Mouse (Mus musculus): ENCODE measurements around the gene Lyz2. TPM values are rescaled to one million over a fixed set of nuclear protein-coding genes. Genes with fewer than 3 reads are reported as not detected.
"Not testable (repeated sequence)": the region's sequence is repeated elsewhere in the genome, so short reads cannot be mapped to it uniquely, and the experiment has no call there.

The Lyz2 gene
- polyA plus RNA-seq, 1 experiment from 2014 or later: 16.9 TPM

GRCm38 (mm10) chr10:117282551-117282950, 430 bp upstream of the Lyz2 start:
- H3K9ac ChIP-seq: no peak overlapping the region
- WGBS: 80% methylated on average over 2 of the region's 2 CpGs
- no peak overlapping the region for H3K4me3 ChIP-seq
- no peaks in the 10 kb centered on the region for H3K9me3 ChIP-seq (replicated peaks)
- no peak for ATAC-seq (ENCODE audit: low FRiP score)
- no peak overlapping the region for H3K4me2 ChIP-seq (replicated peaks)
- no peaks in the 10 kb centered on the region for H3K36me3 ChIP-seq
- H3K27me3 ChIP-seq: no peaks in the 10 kb centered on the region
- no peaks in the 10 kb centered on the region for H3K4me1 ChIP-seq
- no peak overlapping the region for H3K27ac ChIP-seq

GRCm38 (mm10) chr10:117281381-117281920, 670 bp downstream of the Lyz2 start:
- Histone ChIP-seq H3K9ac (no peak overlapping the region), H3K4me1 (no peaks in the 10 kb centered on the region), H3K36me3 (no peaks in the 10 kb centered on the region), H3K4me2 (replicated peaks) (no peak overlapping the region), H3K9me3 (replicated peaks) (no peaks in the 10 kb centered on the region), H3K27ac (no peak overlapping the region), H3K27me3 (no peaks in the 10 kb centered on the region), H3K4me3 (no peak overlapping the region)
- whole genome bisulfite sequencing: 92% methylated on average over 7 of the region's 7 CpGs
- ATAC-seq (ENCODE audit: low FRiP score): no peak

- Histone ChIP-seq H3K27me3 (no peaks in the 10 kb centered on the region), H3K36me3 (no peaks in the 10 kb centered on the region), H3K4me1 (no peaks in the 10 kb centered on the region), H3K4me3 (no peak overlapping the region), H3K27ac (no peak overlapping the region), H3K9me3 (replicated peaks) (no peaks in the 10 kb centered on the region), H3K4me2 (replicated peaks) (no peak overlapping the region), H3K9ac (no peak overlapping the region)
- ATAC-seq (ENCODE audit: low FRiP score): no peak
- WGBS: 36% methylated on average over 1 of the region's 1 CpGs
Observed at GRCm38 (mm10) chr10:117280000-117280399, 2.1 kb downstream of the Lyz2 start.

GRCm38 (mm10) chr10:117278510-117278909, 3.6 kb downstream of the Lyz2 start:
- H3K9me3 ChIP-seq (replicated peaks); H3K4me1 ChIP-seq; H3K36me3 ChIP-seq; H3K4me2 ChIP-seq (replicated peaks); ATAC-seq (ENCODE audit: low FRiP score); H3K27ac ChIP-seq; H3K4me3 ChIP-seq; H3K27me3 ChIP-seq; H3K9ac ChIP-seq: not testable (repeated sequence)
- WGBS: 51% methylated on average over 2 of the region's 2 CpGs

- not testable (repeated sequence) for H3K9ac ChIP-seq; H3K27ac ChIP-seq; ATAC-seq (ENCODE audit: low FRiP score); H3K27me3 ChIP-seq; H3K4me1 ChIP-seq; H3K36me3 ChIP-seq; H3K4me3 ChIP-seq; H3K9me3 ChIP-seq (replicated peaks); H3K4me2 ChIP-seq (replicated peaks)
- WGBS: 85% methylated on average over 9 of the region's 9 CpGs
Observed at GRCm38 (mm10) chr10:117277779-117278178, 4.3 kb downstream of the Lyz2 start.

GRCm38 (mm10) chr10:117275681-117276369, 6.3 kb downstream of the Lyz2 start:
- Histone ChIP-seq H3K4me2 (replicated peaks) (no peak overlapping the region), H3K9ac (no peak overlapping the region), H3K27ac (no peak overlapping the region), H3K36me3 (no peaks in the 10 kb centered on the region), H3K9me3 (replicated peaks) (no peaks in the 10 kb centered on the region), H3K27me3 (no peaks in the 10 kb centered on the region), H3K4me3 (no peak overlapping the region), H3K4me1 (no peaks in the 10 kb centered on the region)
- WGBS: 80% methylated on average over 10 of the region's 10 CpGs
- ATAC-seq (ENCODE audit: low FRiP score): no peak

GRCm38 (mm10) chr10:117274645-117275044, 7.5 kb downstream of the Lyz2 start:
- H3K4me1 ChIP-seq; H3K9me3 ChIP-seq (replicated peaks); H3K27ac ChIP-seq; H3K36me3 ChIP-seq; H3K4me3 ChIP-seq; H3K9ac ChIP-seq; ATAC-seq (ENCODE audit: low FRiP score); H3K27me3 ChIP-seq; H3K4me2 ChIP-seq (replicated peaks): not testable (repeated sequence)
- WGBS: 96% methylated on average over 3 of the region's 7 CpGs

- Histone ChIP-seq H3K4me3 (no peak overlapping the region), H3K36me3 (no peaks in the 10 kb centered on the region), H3K27me3 (no peaks in the 10 kb centered on the region), H3K27ac (no peak overlapping the region), H3K9me3 (replicated peaks) (no peaks in the 10 kb centered on the region), H3K9ac (no peak overlapping the region), H3K4me2 (replicated peaks) (no peak overlapping the region), H3K4me1 (no peaks in the 10 kb centered on the region)
- no peak for ATAC-seq (ENCODE audit: low FRiP score)
Observed at GRCm38 (mm10) chr10:117272023-117272422, 10.1 kb downstream of the Lyz2 start.

GRCm38 (mm10) chr10:117259870-117260269, 22.3 kb downstream of the Lyz2 start:
- peaks cover 6% of the 10 kb centered on the region; the same call in 1 of the 2 replicates for H3K9me3 ChIP-seq (replicated peaks)
- H3K4me3 ChIP-seq: no peak overlapping the region
- no peaks in the 10 kb centered on the region for H3K27me3 ChIP-seq
- no peak overlapping the region; the same call in 1 of the 2 replicates for H3K4me2 ChIP-seq (replicated peaks)
- peak; percentile 38; the same call in 1 of the 2 replicates for ATAC-seq (ENCODE audit: low FRiP score)
- no peak overlapping the region for H3K9ac ChIP-seq
- no peaks in the 10 kb centered on the region for H3K36me3 ChIP-seq
- peaks cover 3% of the 10 kb centered on the region; the same call in 1 of the 2 replicates for H3K4me1 ChIP-seq
- H3K27ac ChIP-seq: peak overlapping the region; percentile 50

GRCm38 (mm10) chr10:117238603-117239002, 43.5 kb downstream of the Lyz2 start, which contains the start of gene 9530003J23Rik:
TSS of gene 9530003J23Rik (minus strand) at chr10:117238703.
- Histone ChIP-seq H3K27me3 (no peaks in the 10 kb centered on the region), H3K36me3 (no peaks in the 10 kb centered on the region), H3K9me3 (replicated peaks) (no peaks in the 10 kb centered on the region), H3K27ac (no peak within 1 kb of the TSS), H3K4me3 (no peak within 1 kb of the TSS), H3K9ac (no peak within 1 kb of the TSS), H3K4me1 (no peaks in the 10 kb centered on the region), H3K4me2 (replicated peaks) (no peak within 1 kb of the TSS)
- no peak for ATAC-seq (ENCODE audit: low FRiP score)
- 89% methylated on average over 12 of the region's 12 CpGs for WGBS

GRCm38 (mm10) chr10:117235866-117236265, 46.3 kb downstream of the Lyz2 start:
- ATAC-seq (ENCODE audit: low FRiP score): no peak
- H3K9ac ChIP-seq: no peak overlapping the region

GRCm38 (mm10) chr10:117234825-117235224, 47.3 kb downstream of the Lyz2 start:
- no peaks in the 10 kb centered on the region for H3K36me3 ChIP-seq
- 76% methylated on average over 4 of the region's 4 CpGs for WGBS
- no peaks in the 10 kb centered on the region for H3K4me1 ChIP-seq
- H3K27ac ChIP-seq: no peak overlapping the region
- no peak overlapping the region for H3K4me3 ChIP-seq
- no peaks in the 10 kb centered on the region for H3K27me3 ChIP-seq
- H3K4me2 ChIP-seq (replicated peaks): no peak overlapping the region
- no peak for ATAC-seq (ENCODE audit: low FRiP score)
- H3K9ac ChIP-seq: no peak overlapping the region
- H3K9me3 ChIP-seq (replicated peaks): no peaks in the 10 kb centered on the region

More at GRCm38 (mm10) chr10:117235866-117236265, 46.3 kb downstream of the Lyz2 start:
- 64% methylated on average over 11 of the region's 11 CpGs for WGBS
- Histone ChIP-seq H3K4me1 (no peaks in the 10 kb centered on the region), H3K9me3 (replicated peaks) (no peaks in the 10 kb centered on the region), H3K27ac (no peak overlapping the region), H3K4me2 (replicated peaks) (no peak overlapping the region), H3K27me3 (no peaks in the 10 kb centered on the region), H3K36me3 (no peaks in the 10 kb centered on the region), H3K4me3 (no peak overlapping the region)

GRCm38 (mm10) chr10:117229826-117230225, 52.3 kb downstream of the Lyz2 start:
- WGBS: 68% methylated on average over 16 of the region's 16 CpGs
- Histone ChIP-seq H3K27ac (no peak overlapping the region), H3K9ac (no peak overlapping the region), H3K36me3 (no peaks in the 10 kb centered on the region), H3K9me3 (replicated peaks) (no peaks in the 10 kb centered on the region), H3K27me3 (no peaks in the 10 kb centered on the region), H3K4me1 (peaks cover 4% of the 10 kb centered on the region; the same call in 1 of the 2 replicates), H3K4me2 (replicated peaks) (no peak overlapping the region), H3K4me3 (no peak overlapping the region)
- ATAC-seq (ENCODE audit: low FRiP score): no peak
